Mouse (Mus musculus): Measurements from ENCODE around the gene Rem1. TPM values are rescaled to one million over a fixed set of nuclear protein-coding genes. Genes with fewer than 3 reads are reported as not detected.

Rem1 gene
- 10 to 100 TPM; 15.1 to 16.2 TPM for total RNA-seq (2021)
- long read RNA-seq, experiment 1, transcript Rem1-201 (5 exons, 1,663 nt) = major isoform, 8 of 13 reads
- long read RNA-seq, experiment 1, partial matches to known transcripts = 1 of 13 reads
- long read RNA-seq, experiment 1, other reads (novel, unspliced or antisense) = 4 of 13 reads
- long read RNA-seq, experiment 2, transcript Rem1-201 (5 exons, 1,663 nt) = major isoform, 13 of 18 reads
- long read RNA-seq, experiment 2, partial matches to known transcripts = 2 of 18 reads
- long read RNA-seq, experiment 2, other reads (novel, unspliced or antisense) = 3 of 18 reads

- DNase-seq (ENCODE audit: low spot score in 2 of 2) = peak in 1 of 2 experiments; percentile 53
Measured at GRCm38 (mm10) chr2:152626774-152627591, at the start of gene Rem1. Rem1 (plus strand) TSS chr2:152626951.

GRCm38 (mm10) chr2:152580107-152580506, 46.6 kb upstream of the Rem1 start, which contains the start of gene Defb19:
Defb19 (minus strand) TSS chr2:152580312.
- no peak for DNase-seq (ENCODE audit: low spot score in 2 of 2)

- DNase-seq (ENCODE audit: low spot score in 2 of 2) = no peak
Measured at GRCm38 (mm10) chr2:152580612-152581011, 46.1 kb upstream of the Rem1 start.

- no peak for DNase-seq (ENCODE audit: low spot score in 2 of 2)
Measured at GRCm38 (mm10) chr2:152586926-152587560, 39.7 kb upstream of the Rem1 start.

- no peak for DNase-seq (ENCODE audit: low spot score in 2 of 2)
Measured at GRCm38 (mm10) chr2:152588450-152588849, 38.3 kb upstream of the Rem1 start.

- DNase-seq (ENCODE audit: low spot score in 2 of 2) = no peak
Measured at GRCm38 (mm10) chr2:152589021-152589420, 37.7 kb upstream of the Rem1 start.

GRCm38 (mm10) chr2:152599299-152599698, 27.5 kb upstream of the Rem1 start, which contains the start of gene Defb45:
Defb45 (minus strand) TSS chr2:152599399.
- no peak for DNase-seq (ENCODE audit: low spot score in 2 of 2)

- no peak for DNase-seq (ENCODE audit: low spot score in 2 of 2)
Measured at GRCm38 (mm10) chr2:152600076-152600475, 26.7 kb upstream of the Rem1 start.

- no peak for DNase-seq (ENCODE audit: low spot score in 2 of 2)
Measured at GRCm38 (mm10) chr2:152601275-152601960, 25.3 kb upstream of the Rem1 start.

GRCm38 (mm10) chr2:152604057-152604456, 22.7 kb upstream of the Rem1 start, which contains the start of gene Defb36:
Defb36 (plus strand) TSS chr2:152604327.
- peak in 1 of 2 experiments; percentile 48 for DNase-seq (ENCODE audit: low spot score in 2 of 2)

- no peak for DNase-seq (ENCODE audit: low spot score in 2 of 2)
Measured at GRCm38 (mm10) chr2:152607746-152608145, 19.0 kb upstream of the Rem1 start.

- no peak for DNase-seq (ENCODE audit: low spot score in 2 of 2)
Measured at GRCm38 (mm10) chr2:152608719-152609118, 18.0 kb upstream of the Rem1 start.

GRCm38 (mm10) chr2:152612193-152612592, 14.6 kb upstream of the Rem1 start:
- no peak for DNase-seq (ENCODE audit: low spot score in 2 of 2)

GRCm38 (mm10) chr2:152615563-152615962, 11.2 kb upstream of the Rem1 start:
- DNase-seq (ENCODE audit: low spot score in 2 of 2) = peak in 1 of 2 experiments; percentile 48

- no peak for DNase-seq (ENCODE audit: low spot score in 2 of 2)
Measured at GRCm38 (mm10) chr2:152616470-152616869, 10.3 kb upstream of the Rem1 start.

- DNase-seq (ENCODE audit: low spot score in 2 of 2) = no peak
Measured at GRCm38 (mm10) chr2:152617374-152617773, 9.4 kb upstream of the Rem1 start.

GRCm38 (mm10) chr2:152620367-152621134, 6.2 kb upstream of the Rem1 start:
- DNase-seq (ENCODE audit: low spot score in 2 of 2) = peak in 1 of 2 experiments; percentile 50

GRCm38 (mm10) chr2:152622151-152622550, 4.6 kb upstream of the Rem1 start:
- no peak for DNase-seq (ENCODE audit: low spot score in 2 of 2)

- no peak for DNase-seq (ENCODE audit: low spot score in 2 of 2)
Measured at GRCm38 (mm10) chr2:152622953-152623352, 3.8 kb upstream of the Rem1 start, which contains the start of gene Defb25. Defb25 (minus strand) TSS chr2:152623053.

- DNase-seq (ENCODE audit: low spot score in 2 of 2) = no peak
Measured at GRCm38 (mm10) chr2:152624566-152624965, 2.2 kb upstream of the Rem1 start.
